Mouse (Mus musculus) megakaryocyte progenitor cell, adult 5-6 weeks (primary cell): Measurements from ENCODE around the gene Fam126b. TPM values are rescaled to one million over a fixed set of nuclear protein-coding genes. Genes with fewer than 3 reads are reported as not detected.
"Not testable (repeated sequence)": the region's sequence is repeated elsewhere in the genome, so short reads cannot be mapped to it uniquely, and the experiment has no call there.

ENCODE experiments used
- ATAC-seq: replicated peaks from 2 replicates; pipeline ENCODE4 v1.8.0; 2016; ENCODE audit warnings: mild to moderate bottlenecking, moderate TSS enrichment, inconsistent platforms; ENCODE audit not compliant: poor library complexity
- total RNA-seq, 2 experiments: library from RNA; stranded (forward) in 1 of 2; stranded (reverse) in 1 of 2; fragments of 157-497, 149-512 nt in 1 of 2; fragments of 200-1000 nt in 1 of 2; gene quantifications; 2 replicates each; pipeline versions ENCODE4 v1.2.3 to v1.2.4; 2015 to 2017

Fam126b gene
- total RNA-seq, 2 experiments from 2014 or later, result 17.1 to 19.8 TPM

GRCm38 (mm10) chr1:58579179-58579578, 6.9 kb downstream of the Fam126b start:
- ATAC-seq, result peak; percentile 70; the same call in 1 of the 2 replicates

- peak; percentile 23; the same call in 1 of the 2 replicates for ATAC-seq
Measured at GRCm38 (mm10) chr1:58570437-58570836, 15.7 kb downstream of the Fam126b start.

GRCm38 (mm10) chr1:58568456-58569130, 17.5 kb downstream of the Fam126b start:
- ATAC-seq, result no peak

GRCm38 (mm10) chr1:58566621-58567020, 19.5 kb downstream of the Fam126b start:
- ATAC-seq, result no peak

GRCm38 (mm10) chr1:58564981-58565380, 21.1 kb downstream of the Fam126b start:
- no peak for ATAC-seq

- peak; percentile 76 for ATAC-seq
Measured at GRCm38 (mm10) chr1:58562455-58562854, 23.7 kb downstream of the Fam126b start.

GRCm38 (mm10) chr1:58560370-58560769, 25.8 kb downstream of the Fam126b start:
- not testable (repeated sequence) for ATAC-seq

GRCm38 (mm10) chr1:58541386-58541785, 44.7 kb downstream of the Fam126b start:
- no peak for ATAC-seq

GRCm38 (mm10) chr1:58507249-58507648, 78.9 kb downstream of the Fam126b start:
- no peak for ATAC-seq

- peak; percentile 91 for ATAC-seq
Measured at GRCm38 (mm10) chr1:58504577-58505254, 81.4 kb downstream of the Fam126b start, which contains the start of gene Orc2. Orc2 (minus strand) TSS chr1:58505109.

- ATAC-seq, result no peak
Measured at GRCm38 (mm10) chr1:58503793-58504370, 82.2 kb downstream of the Fam126b start.

GRCm38 (mm10) chr1:58503134-58503533, 83.0 kb downstream of the Fam126b start:
- ATAC-seq, result peak; percentile 66

GRCm38 (mm10) chr1:58498758-58499157, 87.4 kb downstream of the Fam126b start:
- no peak for ATAC-seq

GRCm38 (mm10) chr1:58497678-58498077, 88.4 kb downstream of the Fam126b start:
- no peak for ATAC-seq

GRCm38 (mm10) chr1:58495603-58496002, 90.5 kb downstream of the Fam126b start:
- no peak for ATAC-seq

- no peak for ATAC-seq
Measured at GRCm38 (mm10) chr1:58482647-58483046, 103.5 kb downstream of the Fam126b start.

GRCm38 (mm10) chr1:58475662-58476061, 110.5 kb downstream of the Fam126b start:
- ATAC-seq, result no peak

Other genes with a start within 250 kb of the Fam126b start
- gene Bzw1, start 193.4 kb downstream of the Fam126b start, total RNA-seq (2015), result 205 and 216 TPM in 2 replicates
- 189 and 202 TPM in 2 replicates for gene Bzw1, start 193.4 kb downstream of the Fam126b start, total RNA-seq (2017)
- gene Clk1, start 162.3 kb downstream of the Fam126b start, total RNA-seq (2015), result 429 and 434 TPM in 2 replicates
- 316 and 328 TPM in 2 replicates for gene Clk1, start 162.3 kb downstream of the Fam126b start, total RNA-seq (2017)
- gene Nif3l1, start 141.2 kb downstream of the Fam126b start, total RNA-seq (2015), result 17.8 and 27.1 TPM in 2 replicates
- gene Nif3l1, start 141.2 kb downstream of the Fam126b start, total RNA-seq (2017), result 48.9 and 58.7 TPM in 2 replicates
- gene Ppil3, start 140.8 kb downstream of the Fam126b start, total RNA-seq (2015), result 102 and 103 TPM in 2 replicates
- 89.6 and 95.8 TPM in 2 replicates for gene Ppil3, start 140.8 kb downstream of the Fam126b start, total RNA-seq (2017)
- gene Orc2, start 81.2 kb downstream of the Fam126b start, total RNA-seq (2015), result 52.6 and 52.7 TPM in 2 replicates
- 80.9 and 127 TPM in 2 replicates for gene Orc2, start 81.2 kb downstream of the Fam126b start, total RNA-seq (2017)
- gene Ndufb3, start 61 bp upstream of the Fam126b start, total RNA-seq (2015), result 135 and 167 TPM in 2 replicates
- gene Ndufb3, start 61 bp upstream of the Fam126b start, total RNA-seq (2017), result 94.5 and 99.4 TPM in 2 replicates
- not detected in 2 replicates for gene Als2cr12, start 109.7 kb upstream of the Fam126b start, total RNA-seq (2015)
- 0.44 and 0.67 TPM in 2 replicates for gene Als2cr12, start 109.7 kb upstream of the Fam126b start, total RNA-seq (2017)
- gene Cflar, start 125.2 kb upstream of the Fam126b start, total RNA-seq (2015), result 60.9 and 71.6 TPM in 2 replicates
- gene Cflar, start 125.2 kb upstream of the Fam126b start, total RNA-seq (2017), result 87.5 and 121 TPM in 2 replicates
- gene Casp8, start 209.1 kb upstream of the Fam126b start, total RNA-seq (2015), result 182 and 183 TPM in 2 replicates
- 124 and 136 TPM in 2 replicates for gene Casp8, start 209.1 kb upstream of the Fam126b start, total RNA-seq (2017)